Mouse (Mus musculus): ENCODE measurements around the gene Pla2g5. TPM values are rescaled to one million over a fixed set of nuclear protein-coding genes. Genes with fewer than 3 reads are reported as not detected.
"Not testable (repeated sequence)": the region's sequence is repeated elsewhere in the genome, so short reads cannot be mapped to it uniquely, and the experiment has no call there.

The Pla2g5 gene
- polyA plus RNA-seq, 1 experiment from 2014 or later, result 0.35 TPM

DNA sequence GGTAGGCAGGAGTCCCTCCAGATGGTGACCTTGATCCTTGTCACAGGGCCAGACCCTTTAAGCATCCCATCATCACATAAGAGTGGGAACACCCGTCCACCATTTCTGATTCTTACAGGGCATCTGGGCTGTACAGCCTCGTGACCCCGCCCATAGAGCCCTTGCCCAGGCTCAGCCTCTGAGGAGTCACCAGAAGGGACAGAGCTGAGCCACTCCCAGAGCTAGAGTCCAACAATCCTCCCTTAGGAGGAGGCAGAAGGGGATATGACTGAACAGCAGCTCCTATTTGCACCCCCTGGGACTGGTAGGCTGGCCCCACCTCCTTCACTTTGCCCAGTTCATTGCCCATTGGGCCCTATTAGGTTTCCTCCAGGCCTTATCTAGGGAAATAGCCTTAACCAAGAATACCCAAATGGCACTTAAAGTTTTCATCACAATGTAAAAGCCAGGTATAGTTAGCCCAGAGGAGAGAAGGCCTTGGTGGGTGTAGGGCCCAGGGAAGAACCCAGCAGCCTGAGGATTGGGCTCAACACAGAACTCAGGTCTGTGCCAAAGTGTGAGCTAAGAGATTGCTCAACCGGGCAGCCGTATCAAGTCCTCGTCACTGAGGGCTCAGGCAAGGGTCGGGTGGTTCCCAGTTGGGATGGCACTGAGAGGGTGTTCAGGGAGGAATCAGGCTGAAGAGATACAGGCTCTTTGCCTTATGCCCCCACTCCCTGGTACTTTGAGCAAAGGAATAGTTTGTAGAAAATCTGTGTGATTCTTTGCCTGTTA, 17.7 kb upstream of the Pla2g5 start:
- ATAC-seq (ENCODE audit: low read depth), result no peak
- H3K4me1 ChIP-seq (ENCODE audit: control insufficient read depth, insufficient read depth, low read length), result no peaks in the 10 kb centered on the region
- no peak overlapping the region for H3K4me3 ChIP-seq (ENCODE audit: low read depth, low read length)
- WGBS, result 87% methylated on average over 7 of the region's 7 CpGs
- H3K27me3 ChIP-seq (ENCODE audit: control insufficient read depth, insufficient read depth, low read length), result no peaks in the 10 kb centered on the region
- no peaks in the 10 kb centered on the region for H3K36me3 ChIP-seq (ENCODE audit: control insufficient read depth, insufficient read depth, low read length)
- no peak overlapping the region for H3K4me2 ChIP-seq (ENCODE audit: low read depth, low read length)
- H3K9ac ChIP-seq (replicated peaks; ENCODE audit: low read depth, low read length), result no peak overlapping the region
- H3K27ac ChIP-seq (ENCODE audit: low read depth, low read length), result no peak overlapping the region
- H3K9me3 ChIP-seq (ENCODE audit: control insufficient read depth, low read length), result no peaks in the 10 kb centered on the region

DNA sequence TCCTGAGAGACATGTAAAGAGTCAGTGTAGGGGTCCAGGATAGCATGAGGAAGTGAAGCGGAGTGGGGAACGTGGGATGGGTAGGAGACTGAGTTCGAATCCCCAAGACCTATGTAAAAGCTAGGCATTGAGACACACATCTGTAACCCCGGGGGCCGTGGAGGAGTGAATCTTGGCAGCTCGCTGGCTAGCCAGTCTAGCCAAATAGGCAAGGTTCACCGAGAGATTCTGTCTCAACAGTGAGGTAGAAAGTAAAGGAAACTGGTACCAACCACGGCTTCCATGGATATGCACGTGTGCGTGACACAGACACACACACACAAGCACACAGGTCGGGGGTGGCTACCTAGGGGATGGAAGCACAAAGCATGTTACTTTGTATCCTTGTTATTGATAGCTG, 16.5 kb upstream of the Pla2g5 start:
- Histone ChIP-seq H3K36me3 (ENCODE audit: control insufficient read depth, insufficient read depth, low read length) (no peaks in the 10 kb centered on the region), H3K9ac (replicated peaks; ENCODE audit: low read depth, low read length) (no peak overlapping the region), H3K4me2 (ENCODE audit: low read depth, low read length) (no peak overlapping the region), H3K9me3 (ENCODE audit: control insufficient read depth, low read length) (no peaks in the 10 kb centered on the region), H3K4me1 (ENCODE audit: control insufficient read depth, insufficient read depth, low read length) (no peaks in the 10 kb centered on the region), H3K27ac (ENCODE audit: low read depth, low read length) (no peak overlapping the region), H3K4me3 (ENCODE audit: low read depth, low read length) (no peak overlapping the region), H3K27me3 (ENCODE audit: control insufficient read depth, insufficient read depth, low read length) (no peaks in the 10 kb centered on the region)
- ATAC-seq (ENCODE audit: low read depth), result no peak
- WGBS, result 81% methylated on average over 11 of the region's 11 CpGs

DNA sequence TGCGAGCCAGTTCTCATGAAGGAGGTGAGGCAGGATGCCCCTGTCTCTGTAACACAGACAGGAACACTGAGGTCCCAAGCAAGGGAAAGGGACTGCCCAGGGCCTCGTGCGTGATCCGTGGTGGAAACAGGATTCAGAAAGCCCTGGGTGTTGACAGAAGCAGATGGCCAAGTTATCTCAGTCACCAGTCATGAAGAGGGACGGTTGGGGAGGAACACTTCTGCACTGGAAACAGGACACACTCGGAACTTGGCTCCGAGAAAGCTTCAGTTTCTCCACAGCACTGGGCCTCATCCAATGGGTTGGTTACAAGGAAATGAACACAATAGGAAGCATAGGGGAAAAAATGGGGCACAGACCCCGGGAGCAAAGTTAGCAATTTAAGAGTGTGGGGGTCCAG, 15.5 kb upstream of the Pla2g5 start:
- H3K36me3 ChIP-seq (ENCODE audit: control insufficient read depth, insufficient read depth, low read length), result no peaks in the 10 kb centered on the region
- no peaks in the 10 kb centered on the region for H3K4me1 ChIP-seq (ENCODE audit: control insufficient read depth, insufficient read depth, low read length)
- no peak for ATAC-seq (ENCODE audit: low read depth)
- no peaks in the 10 kb centered on the region for H3K9me3 ChIP-seq (ENCODE audit: control insufficient read depth, low read length)
- H3K9ac ChIP-seq (replicated peaks; ENCODE audit: low read depth, low read length), result no peak overlapping the region
- H3K4me3 ChIP-seq (ENCODE audit: low read depth, low read length), result no peak overlapping the region
- H3K27me3 ChIP-seq (ENCODE audit: control insufficient read depth, insufficient read depth, low read length), result no peaks in the 10 kb centered on the region
- no peak overlapping the region for H3K27ac ChIP-seq (ENCODE audit: low read depth, low read length)
- no peak overlapping the region for H3K4me2 ChIP-seq (ENCODE audit: low read depth, low read length)
- 61% methylated on average over 8 of the region's 8 CpGs for WGBS

DNA sequence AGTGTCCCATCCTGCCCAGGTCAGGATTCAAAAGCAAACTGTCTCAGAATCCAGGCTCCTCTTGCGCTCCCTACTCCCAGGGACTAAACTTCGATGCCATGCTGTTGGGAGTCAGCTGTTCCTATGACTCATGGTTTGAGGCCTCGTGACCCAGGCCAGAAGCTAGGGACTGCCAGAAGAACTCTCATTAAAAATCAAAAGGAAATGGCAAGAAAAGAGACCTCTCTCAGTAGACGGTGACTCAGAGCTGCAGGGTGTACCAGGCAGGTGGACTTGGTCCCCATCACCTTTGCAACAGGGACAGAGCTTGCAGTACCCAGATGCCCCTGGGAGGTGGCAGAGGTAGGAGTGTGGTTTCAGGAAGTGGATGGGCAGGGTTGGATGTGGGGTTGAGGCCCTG, 14.4 kb upstream of the Pla2g5 start, which contains the start of gene Pla2g2e:
TSS of gene Pla2g2e (plus strand) at position 212 of the 400 bp plus-strand sequence.
- 84% methylated on average over 4 of the region's 4 CpGs for WGBS
- H3K27ac ChIP-seq (ENCODE audit: low read depth, low read length), result no peak within 1 kb of the TSS
- no peak within 1 kb of the TSS for H3K4me2 ChIP-seq (ENCODE audit: low read depth, low read length)
- no peak within 1 kb of the TSS for H3K4me3 ChIP-seq (ENCODE audit: low read depth, low read length)
- ATAC-seq (ENCODE audit: low read depth), result no peak
- H3K9me3 ChIP-seq (ENCODE audit: control insufficient read depth, low read length), result no peaks in the 10 kb centered on the region
- no peaks in the 10 kb centered on the region for H3K4me1 ChIP-seq (ENCODE audit: control insufficient read depth, insufficient read depth, low read length)
- no peak within 1 kb of the TSS for H3K9ac ChIP-seq (replicated peaks; ENCODE audit: low read depth, low read length)
- no peaks in the 10 kb centered on the region for H3K27me3 ChIP-seq (ENCODE audit: control insufficient read depth, insufficient read depth, low read length)
- H3K36me3 ChIP-seq (ENCODE audit: control insufficient read depth, insufficient read depth, low read length), result no peaks in the 10 kb centered on the region

DNA sequence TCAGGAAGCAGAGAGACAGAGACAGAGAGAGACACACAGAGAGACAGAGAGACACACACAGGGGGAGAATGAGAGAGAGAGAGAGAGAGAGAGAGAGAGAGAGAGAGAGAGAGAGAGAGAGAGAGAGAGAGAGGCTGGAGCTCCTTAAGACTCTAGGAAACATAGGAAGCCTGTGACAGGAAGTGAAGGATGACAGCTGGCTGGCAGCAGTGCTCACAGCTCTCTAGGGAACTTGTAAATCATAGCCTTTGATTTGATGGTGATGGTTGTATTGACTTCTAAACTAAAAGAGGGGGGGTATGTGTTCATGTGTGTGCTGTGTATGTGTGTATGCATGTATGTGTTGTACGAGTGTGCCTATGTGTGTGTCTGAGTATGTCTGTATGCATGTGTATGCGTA, 12.7 kb upstream of the Pla2g5 start:
- Histone ChIP-seq H3K36me3 (ENCODE audit: control insufficient read depth, insufficient read depth, low read length) (no peaks in the 10 kb centered on the region), H3K27me3 (ENCODE audit: control insufficient read depth, insufficient read depth, low read length) (no peaks in the 10 kb centered on the region), H3K27ac (ENCODE audit: low read depth, low read length) (no peak overlapping the region), H3K4me3 (ENCODE audit: low read depth, low read length) (no peak overlapping the region), H3K9me3 (ENCODE audit: control insufficient read depth, low read length) (no peaks in the 10 kb centered on the region), H3K4me2 (ENCODE audit: low read depth, low read length) (no peak overlapping the region), H3K9ac (replicated peaks; ENCODE audit: low read depth, low read length) (no peak overlapping the region), H3K4me1 (ENCODE audit: control insufficient read depth, insufficient read depth, low read length) (no peaks in the 10 kb centered on the region)
- ATAC-seq (ENCODE audit: low read depth), result no peak
- WGBS, result 87% methylated on average over 2 of the region's 2 CpGs

DNA sequence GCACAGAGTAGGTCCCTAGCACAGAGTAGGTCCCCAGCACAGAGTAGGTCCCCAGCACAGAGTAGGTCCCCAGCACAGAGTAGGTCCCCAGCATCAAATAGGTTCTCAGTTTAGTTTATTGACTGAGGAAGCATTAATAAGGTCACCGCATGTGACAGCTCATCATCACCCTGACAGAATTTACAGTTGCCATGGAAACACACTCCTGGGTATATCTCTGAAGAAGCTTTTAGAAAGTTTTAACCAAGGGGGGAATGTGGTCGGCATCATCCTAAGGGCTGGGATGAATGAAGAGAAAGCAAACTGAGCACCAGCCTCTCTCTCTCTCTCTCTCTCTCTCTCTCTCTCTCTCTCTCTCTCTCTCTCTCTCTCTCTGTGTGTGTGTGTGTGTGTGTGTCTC, 12.0 kb upstream of the Pla2g5 start:
- not testable (repeated sequence) for H3K4me1 ChIP-seq (ENCODE audit: control insufficient read depth, insufficient read depth, low read length); H3K27ac ChIP-seq (ENCODE audit: low read depth, low read length); H3K27me3 ChIP-seq (ENCODE audit: control insufficient read depth, insufficient read depth, low read length); H3K4me3 ChIP-seq (ENCODE audit: low read depth, low read length); H3K9ac ChIP-seq (replicated peaks; ENCODE audit: low read depth, low read length); H3K36me3 ChIP-seq (ENCODE audit: control insufficient read depth, insufficient read depth, low read length); ATAC-seq (ENCODE audit: low read depth); H3K4me2 ChIP-seq (ENCODE audit: low read depth, low read length); H3K9me3 ChIP-seq (ENCODE audit: control insufficient read depth, low read length)
- 90% methylated on average over 2 of the region's 2 CpGs for WGBS

DNA sequence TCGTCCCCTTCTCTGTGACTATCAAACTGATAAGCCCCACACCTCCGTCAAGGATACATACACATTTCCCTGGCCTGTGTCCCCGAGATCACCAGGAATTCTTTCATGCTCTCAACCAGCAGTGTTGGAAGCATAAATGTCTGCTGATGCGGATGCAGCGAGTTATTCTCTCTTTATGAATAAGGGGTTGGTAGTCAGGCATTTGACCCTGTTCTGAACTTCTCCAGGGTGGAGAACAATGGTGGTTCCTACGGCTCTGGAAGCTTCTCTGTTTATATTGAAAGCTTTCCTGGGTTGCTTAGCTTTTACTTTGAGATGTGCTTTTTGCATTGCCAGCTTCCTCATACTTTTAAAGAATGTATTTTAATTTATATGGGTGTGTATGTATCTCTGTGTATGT, 10.6 kb upstream of the Pla2g5 start, which contains the start of gene Gm13030:
TSS of gene Gm13030 (minus strand) at position 101 of the 400 bp plus-strand sequence.
- no peaks in the 10 kb centered on the region for H3K36me3 ChIP-seq (ENCODE audit: control insufficient read depth, insufficient read depth, low read length)
- no peak within 1 kb of the TSS for H3K27ac ChIP-seq (ENCODE audit: low read depth, low read length)
- H3K4me2 ChIP-seq (ENCODE audit: low read depth, low read length), result no peak within 1 kb of the TSS
- 78% methylated on average over 6 of the region's 6 CpGs for WGBS
- ATAC-seq (ENCODE audit: low read depth), result no peak
- H3K27me3 ChIP-seq (ENCODE audit: control insufficient read depth, insufficient read depth, low read length), result no peaks in the 10 kb centered on the region
- H3K4me3 ChIP-seq (ENCODE audit: low read depth, low read length), result no peak within 1 kb of the TSS
- no peak within 1 kb of the TSS for H3K9ac ChIP-seq (replicated peaks; ENCODE audit: low read depth, low read length)
- H3K4me1 ChIP-seq (ENCODE audit: control insufficient read depth, insufficient read depth, low read length), result no peaks in the 10 kb centered on the region
- no peaks in the 10 kb centered on the region for H3K9me3 ChIP-seq (ENCODE audit: control insufficient read depth, low read length)

DNA sequence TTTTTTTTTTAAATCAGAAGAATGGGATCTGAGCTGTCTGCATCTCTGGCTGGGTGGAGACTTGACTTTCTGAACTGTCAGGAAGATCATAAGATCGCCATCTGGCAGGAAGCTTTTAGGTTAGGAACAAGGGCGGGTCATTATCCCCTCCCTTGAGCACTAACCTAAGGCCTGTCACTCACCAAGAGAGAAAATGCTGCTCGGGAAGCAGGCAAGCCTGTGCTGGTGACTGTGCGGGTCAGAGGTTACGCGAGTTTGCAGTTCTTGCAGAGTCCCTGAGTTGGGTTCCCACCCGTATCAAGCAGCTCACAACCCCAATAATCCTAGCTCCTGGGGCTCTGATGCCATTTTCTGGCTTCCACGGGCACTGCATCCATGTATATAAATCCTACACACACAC, 5.4 kb upstream of the Pla2g5 start:
- WGBS, result 53% methylated on average over 8 of the region's 8 CpGs
- Histone ChIP-seq H3K9ac (replicated peaks; ENCODE audit: low read depth, low read length) (no peak overlapping the region), H3K36me3 (ENCODE audit: control insufficient read depth, insufficient read depth, low read length) (no peaks in the 10 kb centered on the region), H3K4me1 (ENCODE audit: control insufficient read depth, insufficient read depth, low read length) (no peaks in the 10 kb centered on the region), H3K4me2 (ENCODE audit: low read depth, low read length) (no peak overlapping the region), H3K27ac (ENCODE audit: low read depth, low read length) (no peak overlapping the region), H3K27me3 (ENCODE audit: control insufficient read depth, insufficient read depth, low read length) (no peaks in the 10 kb centered on the region), H3K4me3 (ENCODE audit: low read depth, low read length) (no peak overlapping the region), H3K9me3 (ENCODE audit: control insufficient read depth, low read length) (no peaks in the 10 kb centered on the region)
- ATAC-seq (ENCODE audit: low read depth), result no peak

DNA sequence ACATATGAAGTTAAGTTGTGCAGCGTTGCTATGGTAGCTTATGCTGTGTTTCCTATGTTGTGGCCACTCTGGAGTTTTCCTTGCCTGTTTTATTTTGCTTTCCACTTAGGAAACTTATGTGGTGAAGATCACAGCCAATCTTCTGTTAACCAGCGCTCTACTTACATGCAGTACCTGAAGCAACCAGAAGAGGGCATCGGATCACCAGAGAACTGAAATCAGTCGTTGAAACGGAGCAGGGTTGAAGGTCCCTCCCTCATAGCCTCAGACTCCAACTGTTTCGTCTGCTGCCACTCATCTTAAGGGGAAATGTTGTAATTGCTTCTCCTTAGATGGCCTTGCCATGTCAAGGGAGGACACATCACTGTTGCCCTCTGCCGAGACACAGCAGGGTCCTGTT, 3.1 kb upstream of the Pla2g5 start:
- Histone ChIP-seq H3K4me2 (ENCODE audit: low read depth, low read length) (no peak overlapping the region), H3K9me3 (ENCODE audit: control insufficient read depth, low read length) (no peaks in the 10 kb centered on the region), H3K4me3 (ENCODE audit: low read depth, low read length) (no peak overlapping the region), H3K27me3 (ENCODE audit: control insufficient read depth, insufficient read depth, low read length) (no peaks in the 10 kb centered on the region), H3K27ac (ENCODE audit: low read depth, low read length) (no peak overlapping the region), H3K9ac (replicated peaks; ENCODE audit: low read depth, low read length) (no peak overlapping the region), H3K4me1 (ENCODE audit: control insufficient read depth, insufficient read depth, low read length) (no peaks in the 10 kb centered on the region), H3K36me3 (ENCODE audit: control insufficient read depth, insufficient read depth, low read length) (no peaks in the 10 kb centered on the region)
- no peak for ATAC-seq (ENCODE audit: low read depth)
- 14% methylated on average over 7 of the region's 7 CpGs for WGBS
